Mouse (Mus musculus) erythroid progenitor cell, adult 5-6 weeks (primary cell): ENCODE measurements at regions not wholly inside any gene's neighbourhood (a gene's known extent, or its start where the extent isn't known, plus 50 kb on each side); places are given as distances from the start of the nearest gene placed in this dataset.
"Not testable (repeated sequence)": the region's sequence is repeated elsewhere in the genome, so short reads cannot be mapped to it uniquely, and the experiment has no call there.

Experiments used
- ATAC-seq: replicated peaks from 2 replicates; pipeline ENCODE4 v1.8.0; 2016; ENCODE audit warnings: moderate number of reproducible peaks, mild to moderate bottlenecking, moderate TSS enrichment, inconsistent platforms; ENCODE audit not compliant: poor library complexity, low FRiP score, severe bottlenecking

GRCm38 (mm10) chr5:18502831-18503230 lies 142.7 kb upstream of the Gnai1 start:
- no peak for ATAC-seq

- ATAC-seq = no peak
These were observed 134.2 kb upstream of the Gnai1 start for GRCm38 (mm10) chr5:18494305-18494704.

GRCm38 (mm10) chr5:18489709-18490108 lies 129.6 kb upstream of the Gnai1 start:
- ATAC-seq = no peak

GRCm38 (mm10) chr5:18487076-18487772 lies 127.1 kb upstream of the Gnai1 start:
- ATAC-seq = no peak

GRCm38 (mm10) chr5:18484376-18484775 lies 124.2 kb upstream of the Gnai1 start:
- ATAC-seq = no peak

GRCm38 (mm10) chr5:18478420-18478819 lies 118.3 kb upstream of the Gnai1 start:
- ATAC-seq = no peak

GRCm38 (mm10) chr5:18477372-18478017 lies 117.3 kb upstream of the Gnai1 start:
- ATAC-seq = no peak

GRCm38 (mm10) chr5:18472114-18472513 lies 112.0 kb upstream of the Gnai1 start:
- ATAC-seq = no peak

GRCm38 (mm10) chr5:18457771-18458170 lies 97.6 kb upstream of the Gnai1 start:
- ATAC-seq = no peak

- ATAC-seq = no peak
These were observed 96.0 kb upstream of the Gnai1 start for GRCm38 (mm10) chr5:18456196-18456595.

GRCm38 (mm10) chr5:18452871-18453757 lies 93.0 kb upstream of the Gnai1 start:
- ATAC-seq = not testable (repeated sequence)

GRCm38 (mm10) chr5:18449261-18449660 lies 89.1 kb upstream of the Gnai1 start:
- no peak for ATAC-seq

GRCm38 (mm10) chr5:18448330-18448670 lies 88.1 kb upstream of the Gnai1 start:
- ATAC-seq = no peak

- ATAC-seq = 0 out of 2 replicates have a peak, but pooled peaks have one; percentile 46
These were observed 87.6 kb upstream of the Gnai1 start for GRCm38 (mm10) chr5:18447665-18448329.

- no peak for ATAC-seq
These were observed 85.8 kb upstream of the Gnai1 start for GRCm38 (mm10) chr5:18445969-18446368.

- ATAC-seq = no peak
These were observed 79.8 kb upstream of the Gnai1 start for GRCm38 (mm10) chr5:18439986-18440385.

GRCm38 (mm10) chr5:18439281-18439680 lies 79.1 kb upstream of the Gnai1 start:
- no peak for ATAC-seq

GRCm38 (mm10) chr5:18436099-18436748 lies 76.1 kb upstream of the Gnai1 start:
- no peak for ATAC-seq

- ATAC-seq = no peak
These were observed 74.1 kb upstream of the Gnai1 start for GRCm38 (mm10) chr5:18434245-18434644.

- ATAC-seq = no peak
These were observed 73.1 kb upstream of the Gnai1 start for GRCm38 (mm10) chr5:18433287-18433686.
